Mouse (Mus musculus) right cerebral cortex, postnatal 4 days (tissue): ENCODE data around the gene Col4a3bp.

Experiments used
- DNase-seq: peaks from one replicate; pipeline ENCODE4 v3.0.0-alpha.2; 2022

The Col4a3bp gene

DNA sequence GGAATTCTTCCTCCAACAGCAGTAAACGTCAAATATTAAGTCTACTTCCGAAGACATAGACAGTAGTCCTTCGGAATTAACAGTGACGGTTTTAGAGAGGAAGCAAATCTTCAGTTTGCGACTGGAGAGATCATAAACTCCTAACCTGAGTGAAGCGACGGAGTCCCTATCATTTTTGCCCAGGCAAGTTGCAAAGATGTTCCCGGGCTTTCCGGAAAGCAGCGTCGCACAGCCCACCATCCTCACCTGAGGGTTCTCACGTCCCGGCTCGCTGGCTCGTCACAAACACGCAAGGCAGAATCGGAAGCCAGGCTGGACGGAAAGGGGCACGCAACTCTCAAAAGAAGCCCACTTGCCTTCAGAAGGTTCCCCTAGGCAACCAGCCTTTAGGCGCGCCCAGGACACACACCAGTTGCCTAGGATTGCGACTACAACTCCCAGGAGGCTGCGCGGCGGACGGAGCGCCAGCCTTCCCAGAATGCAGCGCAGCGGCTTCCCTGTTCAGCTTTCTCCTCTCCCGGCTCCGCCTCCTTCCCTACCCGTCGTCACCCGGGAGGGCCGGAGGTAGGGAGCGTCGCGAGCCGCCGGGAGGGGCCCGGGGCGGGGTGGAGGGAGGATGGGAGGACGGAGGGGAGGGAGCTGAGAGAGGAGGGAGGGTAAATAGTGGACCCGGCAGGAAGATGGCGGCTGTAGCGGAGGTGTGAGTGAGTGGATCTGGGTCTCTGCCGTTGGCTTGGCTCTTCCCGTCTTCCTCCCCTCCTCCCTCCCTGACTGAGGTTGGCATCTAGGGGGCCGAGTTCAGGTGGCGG is at the start of gene Col4a3bp, which contains the start of gene Polk:
Gene Col4a3bp (plus strand): TSS at position 538 of the 809 bp plus-strand sequence.
Gene Polk (minus strand): TSS at position 499 of the 809 bp plus-strand sequence.
- DNase-seq = peak; percentile 90

DNA sequence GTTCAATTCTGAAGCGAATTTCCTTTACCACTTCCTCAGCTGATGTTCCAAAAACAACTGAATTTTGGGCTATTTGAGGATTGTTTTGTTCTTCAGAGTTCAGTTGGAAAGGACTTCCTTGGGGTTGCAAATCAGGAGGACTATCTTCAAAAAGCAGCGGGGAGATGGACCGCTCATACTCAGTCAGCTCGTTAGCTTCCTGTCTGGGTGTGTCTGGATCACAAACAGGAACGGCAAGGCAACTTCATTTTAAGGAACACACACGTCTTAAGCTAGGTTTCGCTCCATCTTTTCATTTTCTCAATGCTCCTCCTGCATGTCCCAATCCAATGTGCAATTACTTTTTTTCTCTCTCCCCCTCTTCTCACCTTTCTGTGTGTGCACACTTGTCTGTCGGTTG is 45.8 kb upstream of the Col4a3bp start:
- DNase-seq = no peak

DNA sequence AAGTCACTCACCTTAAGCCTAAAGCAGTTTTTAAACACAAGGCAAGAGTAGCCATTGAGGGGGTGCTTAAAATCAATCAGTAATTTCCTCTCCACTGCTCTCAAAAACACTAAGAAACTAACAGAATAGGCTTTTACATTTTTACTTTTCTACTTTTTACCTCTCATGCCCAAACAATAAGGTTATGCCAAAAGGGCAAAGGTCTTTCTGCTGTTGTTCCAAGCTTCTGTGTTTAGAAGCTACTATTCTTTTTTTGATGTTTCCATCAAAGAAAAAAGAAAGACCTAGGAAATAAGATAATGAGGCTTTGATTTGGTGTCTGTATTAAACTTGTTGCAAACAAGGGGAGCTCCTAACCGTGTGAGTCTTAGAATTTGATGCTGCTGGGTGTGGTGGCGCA is 42.5 kb upstream of the Col4a3bp start:
- no peak for DNase-seq

GRCm38 (mm10) chr13:96505661-96506060 is 36.8 kb upstream of the Col4a3bp start:
- DNase-seq = no peak

- no peak for DNase-seq
Observed at GRCm38 (mm10) chr13:96506313-96506712, 36.1 kb upstream of the Col4a3bp start.

- no peak for DNase-seq
Observed at GRCm38 (mm10) chr13:96507541-96507940, 34.9 kb upstream of the Col4a3bp start.

GRCm38 (mm10) chr13:96510635-96511034 is 31.8 kb upstream of the Col4a3bp start:
- no peak for DNase-seq

DNA sequence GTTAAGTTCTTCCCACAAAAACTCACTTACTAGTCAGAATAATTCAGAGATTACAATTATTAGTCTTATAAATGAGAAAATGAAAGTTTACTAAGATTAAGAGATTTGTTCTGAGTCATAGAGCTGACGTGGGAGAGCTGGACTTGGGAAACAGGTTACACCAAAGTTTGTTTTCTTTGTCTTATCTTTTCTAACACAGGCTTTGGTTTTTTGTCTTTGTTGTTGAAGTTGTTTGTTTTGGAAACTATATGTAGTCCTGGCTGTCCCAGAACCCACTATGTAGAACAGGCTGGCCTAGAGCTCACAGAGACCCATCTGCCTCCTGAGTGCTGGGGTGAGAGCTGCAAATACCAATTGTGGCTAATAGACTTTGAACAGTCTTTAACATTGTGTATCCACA is 31.2 kb upstream of the Col4a3bp start:
- DNase-seq = no peak

GRCm38 (mm10) chr13:96511893-96512292 is 30.5 kb upstream of the Col4a3bp start:
- DNase-seq = no peak

DNA sequence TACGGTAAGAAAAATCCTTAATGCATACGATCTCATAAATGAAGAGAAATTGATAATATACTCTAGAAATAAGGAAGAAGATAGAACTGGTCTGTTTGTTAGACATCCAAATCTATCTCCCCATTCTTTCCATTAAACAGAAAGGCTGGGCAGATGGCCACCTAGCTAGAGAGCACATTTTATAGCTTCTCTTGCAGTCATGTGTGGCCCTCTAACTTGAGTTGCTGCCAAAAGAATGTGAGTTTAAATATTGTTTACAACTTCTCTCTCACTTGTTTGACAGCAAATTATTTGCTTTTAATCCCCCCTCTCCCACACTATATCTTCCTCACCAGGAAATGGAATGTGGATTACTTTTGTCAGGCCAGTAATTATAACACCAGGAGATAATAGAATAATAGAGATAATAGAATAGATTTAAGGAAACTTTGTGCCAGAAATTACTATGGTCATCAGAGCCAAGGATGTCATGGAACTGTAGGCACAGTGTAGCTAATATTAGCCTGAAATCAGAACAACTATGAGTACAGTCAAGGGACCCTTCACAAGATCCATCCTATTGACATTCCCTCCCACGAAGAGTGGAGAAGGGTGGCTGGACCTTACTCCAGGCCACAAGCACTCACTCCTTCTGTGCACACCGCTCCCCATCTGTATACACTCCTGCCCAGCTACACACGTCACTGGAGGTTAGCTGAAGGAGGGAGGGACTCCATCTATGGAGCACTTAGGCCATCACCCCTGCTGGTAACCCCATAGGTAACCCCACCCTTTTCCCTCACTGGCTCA is 28.1 kb upstream of the Col4a3bp start:
- no peak for DNase-seq

- no peak for DNase-seq
Observed at GRCm38 (mm10) chr13:96516249-96516648, 26.2 kb upstream of the Col4a3bp start.

- DNase-seq = no peak
Observed at GRCm38 (mm10) chr13:96517335-96517734, 25.1 kb upstream of the Col4a3bp start.

DNA sequence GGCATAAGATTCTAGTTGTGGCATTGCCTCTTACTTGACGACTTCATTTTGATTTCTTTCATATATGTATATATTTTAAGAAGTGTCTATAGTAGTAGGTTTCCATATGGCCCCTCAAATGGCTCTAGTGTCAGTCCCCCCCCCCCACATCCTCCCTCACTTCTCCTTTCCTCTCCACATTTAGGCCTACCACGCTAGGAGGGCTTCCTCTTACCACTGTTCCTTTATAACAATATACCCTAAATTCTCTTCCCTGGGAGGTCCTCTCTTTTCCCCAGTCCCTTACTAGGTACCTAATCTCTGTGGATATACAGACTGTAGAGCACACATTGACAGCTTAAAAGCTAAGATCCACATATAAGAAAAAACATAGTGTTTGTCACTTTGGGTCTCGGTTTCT is 21.1 kb upstream of the Col4a3bp start:
- no peak for DNase-seq

- no peak for DNase-seq
Observed at GRCm38 (mm10) chr13:96527022-96527421, 15.4 kb upstream of the Col4a3bp start.

GRCm38 (mm10) chr13:96527856-96528255 is 14.6 kb upstream of the Col4a3bp start:
- DNase-seq = no peak

DNA sequence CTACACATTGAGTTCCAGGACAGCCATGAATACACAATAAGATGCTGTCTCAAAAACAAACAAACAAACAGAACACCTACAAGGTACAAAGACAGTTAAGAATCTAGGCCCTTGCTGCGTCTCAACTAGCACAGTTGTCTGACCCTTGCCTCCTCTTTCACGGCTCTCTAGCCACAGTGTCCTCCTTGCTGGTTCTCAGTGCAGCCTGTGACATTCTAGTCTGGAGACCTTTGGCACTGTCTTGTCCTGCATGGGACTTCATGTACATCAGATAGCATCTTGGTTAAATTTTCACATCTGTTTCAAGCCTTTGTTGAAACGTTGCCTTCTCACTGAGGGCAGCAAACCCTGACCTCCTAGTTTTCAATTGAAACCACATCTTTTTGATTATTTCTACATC is 13.6 kb upstream of the Col4a3bp start:
- DNase-seq = no peak

- DNase-seq = no peak
Observed at GRCm38 (mm10) chr13:96529542-96529941, 12.9 kb upstream of the Col4a3bp start.

DNA sequence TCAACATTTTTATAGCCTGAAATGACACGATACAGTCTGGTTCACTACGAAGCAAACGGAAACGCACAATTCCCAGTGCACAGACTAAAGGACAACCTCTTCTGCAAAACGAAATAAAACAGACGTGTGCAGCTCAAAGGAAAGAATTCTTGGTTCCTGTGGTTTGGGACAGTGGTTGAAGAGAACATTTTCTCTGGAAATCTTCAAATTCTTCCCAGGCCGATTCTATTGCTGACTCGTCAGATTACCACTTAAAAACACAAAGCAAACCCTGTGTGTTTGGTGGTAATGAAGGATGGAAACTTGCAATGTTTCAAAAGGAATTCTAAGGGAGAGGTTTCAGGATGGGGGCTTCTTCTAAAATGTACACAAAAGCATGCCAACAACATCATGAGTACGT is 12.4 kb upstream of the Col4a3bp start:
- DNase-seq = no peak

- DNase-seq = no peak
Observed at GRCm38 (mm10) chr13:96532176-96532575, 10.2 kb upstream of the Col4a3bp start.

- DNase-seq = no peak
Observed at GRCm38 (mm10) chr13:96533742-96534141, 8.7 kb upstream of the Col4a3bp start.

DNA sequence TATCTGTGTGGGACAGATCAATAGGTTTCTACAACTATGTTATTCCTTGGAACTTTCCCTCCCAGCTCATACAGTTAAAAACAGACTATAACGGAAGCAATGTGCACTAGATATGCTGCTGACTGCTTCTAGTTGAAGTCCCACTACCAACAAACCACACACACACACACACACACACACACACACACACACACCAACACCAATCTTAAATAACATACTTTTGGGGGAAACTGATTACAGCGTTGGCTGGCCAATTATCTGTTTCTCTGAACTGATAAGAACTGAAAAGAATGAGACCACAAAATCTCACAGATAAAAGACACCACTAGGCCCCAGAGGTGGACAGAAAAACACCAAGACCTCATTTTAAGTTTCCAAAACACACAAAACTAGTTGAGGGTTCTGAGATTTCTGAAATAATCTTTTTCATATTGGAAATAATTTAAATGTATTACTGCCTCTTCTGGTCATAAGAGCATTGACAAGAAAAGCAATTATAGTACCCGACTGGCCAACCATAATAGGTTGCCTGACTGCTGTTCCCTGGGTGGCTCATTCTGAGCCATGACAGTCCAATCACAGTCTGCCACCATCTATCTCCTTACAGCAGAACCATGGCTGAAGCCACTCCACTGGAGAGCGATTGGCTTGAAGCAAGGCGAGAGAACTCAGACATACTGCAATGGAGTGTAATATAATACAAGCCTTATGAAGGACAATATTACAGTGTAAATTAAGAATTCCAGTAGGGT is 5.4 kb upstream of the Col4a3bp start:
- no peak for DNase-seq

- DNase-seq = no peak
Observed at GRCm38 (mm10) chr13:96538103-96538502, 4.3 kb upstream of the Col4a3bp start.

DNA sequence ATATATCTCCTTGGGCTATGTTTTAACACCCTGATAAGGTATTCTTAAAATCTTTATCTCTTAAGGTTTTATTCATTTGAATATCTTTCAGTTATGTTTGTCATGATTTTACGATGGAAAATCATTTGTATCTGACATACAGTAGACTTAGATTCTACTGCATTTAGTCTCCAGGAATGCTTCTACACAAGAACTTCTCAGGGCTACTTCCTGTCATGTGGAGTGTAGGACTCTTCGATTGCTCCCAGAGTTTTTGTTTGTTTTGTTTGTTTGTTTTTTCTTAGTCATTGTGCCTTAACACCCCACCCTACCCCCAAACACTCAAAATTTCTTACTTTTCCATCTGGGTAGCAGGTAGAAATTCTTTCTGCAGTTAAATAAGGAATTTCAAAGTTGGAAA is 1.0 kb upstream of the Col4a3bp start:
- DNase-seq = no peak
